Mouse (Mus musculus): ENCODE results near the gene Cplx3.

Gene Cplx3

DNA sequence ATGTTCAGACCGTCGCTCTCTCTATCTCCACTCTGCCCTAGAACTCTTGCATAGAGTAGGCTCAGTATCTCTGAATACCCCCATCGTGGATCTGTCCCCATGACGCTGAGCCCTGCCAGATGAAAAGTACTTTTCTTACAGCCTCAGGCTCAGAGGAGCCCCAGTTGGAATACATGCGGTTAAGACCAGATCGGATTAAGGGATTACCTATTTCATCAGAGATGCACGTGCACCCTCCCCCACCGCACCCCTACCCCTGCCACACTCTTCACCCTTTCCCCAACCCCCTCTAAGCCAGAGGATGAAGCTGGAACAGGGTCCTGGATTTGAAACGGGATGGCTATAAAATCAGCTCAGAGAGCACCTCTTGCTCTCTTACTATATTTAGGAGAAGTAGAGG lies 578 bp downstream of the Cplx3 start:
- no peak for ATAC-seq (ENCODE audit: insufficient number of reproducible peaks, low FRiP score, low TSS enrichment)

DNA sequence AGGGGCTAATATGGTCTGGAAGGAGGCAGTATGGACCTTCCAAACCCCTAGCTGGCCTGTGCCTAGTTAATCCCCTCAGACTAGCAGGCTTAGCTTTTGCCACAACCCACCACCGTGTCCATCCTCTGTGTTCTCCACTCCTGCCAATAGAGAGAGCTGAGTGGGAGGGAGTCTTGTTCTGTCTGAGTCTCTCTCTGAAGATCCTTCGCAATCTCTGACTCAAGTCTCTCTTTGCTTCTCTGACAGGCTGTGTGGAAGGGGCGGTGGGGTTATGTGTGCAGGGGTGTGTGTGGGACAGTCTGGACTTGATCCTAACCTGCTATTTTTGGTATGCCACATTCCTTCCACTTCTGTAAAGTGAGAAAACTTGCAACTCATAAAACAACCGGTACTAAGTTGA lies 1.2 kb downstream of the Cplx3 start:
- ATAC-seq (ENCODE audit: insufficient number of reproducible peaks, low FRiP score, low TSS enrichment): no peak

DNA sequence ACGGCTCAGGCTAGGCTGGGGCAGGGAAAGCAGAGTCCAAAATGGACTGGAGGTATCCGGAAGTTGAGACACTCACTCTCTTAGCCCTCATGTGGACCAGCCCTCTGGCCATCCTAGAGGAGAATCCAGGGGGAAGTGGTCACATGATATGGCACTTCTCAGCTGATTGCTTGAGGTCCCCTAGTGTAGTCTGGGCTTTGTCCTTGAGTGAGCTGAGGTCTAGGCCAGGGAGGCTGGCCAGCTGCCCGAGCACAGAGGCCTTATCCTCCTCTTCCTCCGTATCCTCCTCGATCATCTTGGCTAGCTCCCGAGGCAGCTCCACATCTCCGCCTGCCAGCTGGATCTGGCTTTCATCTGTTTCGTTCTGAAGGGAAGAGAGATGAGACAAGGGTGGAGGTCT lies 4.0 kb downstream of the Cplx3 start:
- no peak for ATAC-seq (ENCODE audit: insufficient number of reproducible peaks, low FRiP score, low TSS enrichment)

DNA sequence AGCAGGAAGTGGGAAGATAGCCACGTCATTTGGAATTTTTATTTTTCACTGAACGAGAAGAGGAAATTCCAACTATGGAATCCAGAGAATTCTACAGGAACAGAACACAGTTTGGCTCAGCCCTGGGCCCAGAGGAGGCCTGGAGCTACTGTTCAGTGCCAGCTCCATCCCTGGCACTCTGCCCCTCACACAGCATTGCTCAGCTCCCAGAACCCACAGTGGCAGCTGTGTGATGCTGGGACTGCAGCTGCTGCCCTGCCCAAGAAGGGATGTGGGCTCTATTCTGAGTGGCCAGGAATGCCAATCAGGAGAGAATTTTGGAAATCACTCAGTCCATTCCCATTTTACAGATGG lies 4.8 kb downstream of the Cplx3 start:
- no peak for ATAC-seq (ENCODE audit: insufficient number of reproducible peaks, low FRiP score, low TSS enrichment)

DNA sequence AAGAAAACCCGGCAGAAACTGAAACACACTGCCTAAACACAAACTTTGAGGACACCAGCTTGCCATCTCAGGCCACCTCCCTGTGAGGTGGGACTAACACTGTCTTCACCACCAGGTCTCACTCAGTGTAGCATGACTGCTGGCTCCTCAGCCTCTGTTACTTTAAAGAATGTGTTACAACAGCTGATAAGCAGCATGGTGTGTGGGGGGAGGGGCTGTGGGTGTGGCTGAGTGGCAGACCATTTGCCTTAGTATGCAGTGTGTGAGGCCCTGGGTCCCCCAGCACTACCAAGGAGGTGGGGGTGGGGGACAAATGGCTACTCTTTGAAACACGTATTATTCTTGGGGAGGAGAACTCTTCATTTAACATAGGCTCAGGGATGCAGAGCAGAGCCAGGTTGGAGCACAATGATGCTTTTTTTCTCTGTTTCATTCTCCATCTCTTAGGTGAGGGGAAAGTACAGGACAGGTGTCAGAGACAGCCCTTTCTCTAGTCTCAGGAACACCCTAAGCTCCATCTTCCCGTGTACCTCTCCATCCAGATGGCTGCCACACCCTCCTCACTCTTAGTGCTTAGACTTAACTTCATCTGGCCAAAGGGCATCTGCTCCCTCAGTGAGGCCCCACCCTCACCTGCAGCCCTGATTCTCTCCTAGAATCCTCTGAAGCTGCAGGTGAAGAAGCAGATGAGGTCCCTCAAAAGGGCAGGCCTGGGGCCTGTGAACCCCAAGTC lies 5.3 kb downstream of the Cplx3 start:
- no peak for ATAC-seq (ENCODE audit: insufficient number of reproducible peaks, low FRiP score, low TSS enrichment)

DNA sequence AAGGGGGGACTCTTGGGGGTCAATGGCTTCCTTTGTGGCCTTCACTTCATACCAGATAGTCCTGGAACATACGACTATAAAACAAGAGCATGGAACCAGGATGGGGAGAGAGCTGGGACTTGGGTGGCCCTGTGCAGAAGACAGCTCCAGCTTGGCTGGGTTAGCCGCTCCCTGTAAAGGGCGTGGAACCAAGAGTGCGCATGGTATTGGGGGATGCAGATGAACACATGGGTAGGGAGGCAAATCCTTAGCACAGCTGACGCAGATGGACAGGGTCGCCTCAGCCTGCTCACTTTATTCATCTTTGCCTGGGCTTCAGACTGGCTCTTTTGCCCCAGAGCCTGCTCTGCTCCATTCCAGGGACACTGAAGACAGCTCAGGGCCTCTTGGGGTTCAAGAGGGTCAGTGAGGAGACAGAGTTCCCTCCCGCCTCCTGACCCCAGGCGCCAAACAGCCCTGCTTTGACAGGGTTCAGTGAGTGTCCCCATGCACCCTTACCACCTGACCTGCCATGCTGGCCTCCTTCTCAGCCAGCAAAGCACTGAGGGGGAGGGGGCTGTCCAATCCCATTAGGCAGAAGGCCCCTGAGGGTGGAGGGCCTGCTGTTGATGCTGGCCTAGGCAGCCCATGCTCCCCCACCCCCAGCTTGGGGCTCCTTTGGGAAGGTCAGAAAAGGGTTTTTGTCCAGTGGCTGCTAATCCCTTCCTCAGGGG lies 7.1 kb downstream of the Cplx3 start:
- ATAC-seq (ENCODE audit: insufficient number of reproducible peaks, low FRiP score, low TSS enrichment): no peak

DNA sequence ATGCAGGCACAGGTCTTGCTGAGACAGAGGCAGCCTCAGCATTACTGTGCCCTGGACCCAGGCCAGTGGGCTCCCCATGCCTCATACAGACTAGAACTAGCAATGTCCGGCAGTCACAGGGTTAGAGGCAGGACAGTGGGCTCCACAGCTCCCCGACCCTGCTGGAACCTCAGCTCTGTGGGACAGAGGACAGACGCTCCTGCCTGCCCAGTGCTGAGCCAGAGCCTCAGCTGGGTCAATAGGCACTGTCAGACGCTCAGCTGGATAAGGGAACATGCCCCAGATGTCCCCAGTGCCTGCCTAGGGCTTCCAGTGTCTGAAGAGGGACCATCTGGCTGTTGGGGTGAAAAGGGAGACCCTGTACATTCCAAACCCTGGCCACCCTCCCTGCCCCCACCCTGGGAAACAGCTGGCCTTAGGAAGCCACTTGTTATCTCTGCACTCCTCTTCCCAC lies 8.1 kb downstream of the Cplx3 start:
- ATAC-seq (ENCODE audit: insufficient number of reproducible peaks, low FRiP score, low TSS enrichment): no peak

DNA sequence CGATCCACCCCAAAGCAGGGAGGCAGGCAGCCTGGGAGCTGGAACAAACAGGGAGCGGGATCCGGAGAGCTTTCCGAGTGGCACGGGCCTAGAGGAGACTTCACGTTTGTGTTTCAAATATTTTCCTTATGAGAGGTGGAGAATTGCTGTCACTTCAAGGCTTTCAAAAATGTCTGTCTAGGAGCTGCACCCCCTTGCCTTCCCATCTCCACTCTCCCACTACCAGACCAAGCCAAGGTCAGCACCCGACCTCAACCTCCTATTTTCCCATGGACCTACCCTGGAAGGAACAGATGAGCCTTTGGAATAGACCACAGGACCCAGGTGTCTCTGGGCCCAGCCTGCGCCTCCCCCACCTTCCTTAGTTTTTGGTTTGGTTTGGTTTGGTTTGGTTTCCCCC lies 8.8 kb downstream of the Cplx3 start:
- ATAC-seq (ENCODE audit: insufficient number of reproducible peaks, low FRiP score, low TSS enrichment): no peak

DNA sequence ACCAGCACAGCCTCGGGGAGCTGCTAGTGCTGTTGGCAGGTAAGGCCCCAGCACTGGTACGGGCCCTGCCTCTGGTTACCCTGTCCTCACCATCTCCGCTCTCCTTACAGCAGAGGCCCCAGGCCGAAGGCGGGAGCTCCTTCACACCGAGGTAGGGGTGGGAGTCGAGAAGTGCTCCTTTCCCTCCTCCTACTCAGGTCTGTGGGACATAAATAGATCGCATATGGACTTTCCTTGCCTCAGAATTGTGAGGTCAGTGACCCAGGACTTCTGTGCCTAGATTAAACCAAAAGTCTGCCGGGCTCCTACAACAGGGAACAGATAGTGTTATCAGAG lies 11.9 kb downstream of the Cplx3 start:
- ATAC-seq (ENCODE audit: insufficient number of reproducible peaks, low FRiP score, low TSS enrichment): no peak

DNA sequence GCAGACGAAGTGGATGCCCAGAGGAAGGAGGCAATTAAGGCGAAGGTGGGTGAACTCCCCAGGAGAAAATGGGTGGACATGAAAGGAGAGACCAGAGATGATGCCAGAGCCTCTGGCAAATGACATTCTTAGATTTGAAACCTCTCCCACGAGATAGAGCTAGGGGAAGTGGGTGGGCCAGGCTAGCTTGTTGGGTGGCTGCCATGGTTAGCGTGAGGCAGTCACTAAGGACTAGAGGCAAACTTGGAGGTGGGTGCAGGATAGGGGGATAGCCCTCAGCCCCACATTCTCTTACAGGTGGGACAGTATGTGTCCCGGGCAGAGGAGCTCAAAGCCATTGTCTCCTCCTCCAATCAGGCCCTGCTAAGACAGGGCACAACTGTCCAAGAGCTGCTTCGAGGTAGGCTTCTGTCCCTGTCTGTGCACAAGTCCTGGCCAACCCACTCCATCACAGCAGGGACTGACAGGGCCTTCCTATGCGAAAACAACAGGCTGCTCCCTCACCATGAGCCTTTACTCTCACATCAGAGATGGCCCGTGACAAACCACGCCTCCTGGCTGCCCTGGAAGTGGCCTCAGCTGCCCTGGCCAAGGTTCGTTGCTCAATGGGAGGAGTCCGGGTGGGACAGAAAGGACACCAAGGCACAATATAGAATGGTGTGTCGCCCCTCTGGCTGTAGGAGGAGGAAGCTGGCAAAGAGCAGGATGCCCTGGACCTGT lies 12.5 kb downstream of the Cplx3 start:
- ATAC-seq (ENCODE audit: insufficient number of reproducible peaks, low FRiP score, low TSS enrichment): no peak

DNA sequence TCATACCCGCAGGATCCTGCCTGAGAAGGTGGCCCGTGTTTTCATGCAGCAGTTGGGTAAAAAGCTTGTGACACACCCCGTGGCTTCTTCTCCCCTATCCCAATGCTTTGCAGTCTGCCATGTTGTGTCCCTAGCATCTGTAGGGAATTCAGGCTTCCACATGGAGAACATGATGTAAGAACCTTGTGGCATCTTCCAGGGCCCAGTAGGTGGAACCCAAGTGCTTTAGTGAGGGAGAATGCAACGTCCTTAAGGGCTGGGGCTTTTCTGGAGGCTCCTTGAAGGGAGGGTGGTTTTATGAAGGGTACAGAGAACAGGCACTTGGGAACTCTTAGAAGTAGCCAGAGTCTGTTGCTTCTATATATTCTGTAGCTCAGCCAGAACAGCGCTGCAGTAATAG lies 15.4 kb downstream of the Cplx3 start:
- ATAC-seq (ENCODE audit: insufficient number of reproducible peaks, low FRiP score, low TSS enrichment): no peak

DNA sequence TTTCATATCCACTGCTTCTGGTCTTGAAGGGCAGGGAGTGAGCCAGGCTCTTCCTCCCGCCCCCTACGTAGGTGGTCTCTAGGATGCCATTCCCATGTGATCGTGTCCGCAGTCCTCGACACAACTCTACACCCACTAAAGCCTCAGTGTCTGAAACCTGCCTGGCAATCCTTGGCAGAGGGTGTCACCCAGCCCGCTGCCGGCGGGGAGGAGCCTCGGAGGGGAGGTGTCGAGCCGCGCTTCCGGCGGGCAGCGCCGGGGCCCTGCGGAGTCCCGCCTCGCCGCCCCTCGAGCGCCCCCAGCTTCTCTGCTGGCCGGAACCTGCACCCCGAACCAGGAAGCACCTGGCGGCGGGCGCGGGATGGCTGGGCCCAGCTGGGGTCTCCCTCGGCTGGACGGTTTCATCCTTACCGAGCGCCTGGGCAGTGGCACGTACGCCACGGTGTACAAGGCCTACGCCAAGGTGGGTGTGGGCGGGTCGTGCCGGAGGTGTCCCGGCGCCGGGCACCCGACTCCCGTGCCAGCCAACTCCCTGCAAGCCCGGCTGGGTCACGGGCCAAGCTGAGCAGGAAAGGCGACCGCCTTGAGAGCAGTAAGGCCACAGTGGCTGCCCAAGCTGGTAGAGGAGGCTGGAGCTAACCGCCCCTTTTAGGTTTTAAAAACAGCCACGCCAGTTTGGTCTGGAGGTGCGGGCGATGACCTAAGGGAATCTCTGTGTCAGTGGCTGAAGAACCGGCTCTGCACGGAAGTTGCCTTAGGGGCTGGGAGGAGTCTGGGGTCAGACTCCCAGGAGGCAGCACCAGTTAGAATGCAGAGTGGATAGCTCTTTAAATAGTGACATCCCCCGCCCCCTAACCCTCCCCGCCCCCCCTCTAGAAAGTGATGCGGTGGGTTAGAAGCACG lies 16.6 kb downstream of the Cplx3 start, which contains the start of gene Ulk3:
Gene Ulk3 (plus strand): TSS at position 229 of the 903 bp plus-strand sequence.
- ATAC-seq (ENCODE audit: insufficient number of reproducible peaks, low FRiP score, low TSS enrichment): peak; percentile 69; the same call in 1 of the 2 replicates

DNA sequence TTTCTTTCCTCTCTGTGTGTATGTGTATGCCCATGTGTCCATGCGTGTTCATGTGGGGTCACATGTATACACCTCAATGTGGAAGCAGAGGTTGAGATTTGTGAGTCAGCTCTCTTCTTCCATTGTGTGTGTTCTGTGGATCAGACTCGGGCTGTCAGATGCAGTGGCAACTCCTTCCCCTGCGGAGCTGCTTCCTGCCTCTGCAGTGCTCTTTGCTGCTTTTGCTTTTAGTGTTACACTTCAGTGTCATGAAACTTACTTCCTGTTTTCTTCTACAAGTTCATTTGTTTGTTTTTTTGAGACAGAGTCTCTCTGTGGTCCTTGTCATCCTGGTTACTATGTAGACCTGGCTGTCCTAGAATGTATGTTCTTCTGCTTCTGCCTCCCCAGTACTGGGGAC lies 21.1 kb downstream of the Cplx3 start:
- ATAC-seq (ENCODE audit: insufficient number of reproducible peaks, low FRiP score, low TSS enrichment): no peak

DNA sequence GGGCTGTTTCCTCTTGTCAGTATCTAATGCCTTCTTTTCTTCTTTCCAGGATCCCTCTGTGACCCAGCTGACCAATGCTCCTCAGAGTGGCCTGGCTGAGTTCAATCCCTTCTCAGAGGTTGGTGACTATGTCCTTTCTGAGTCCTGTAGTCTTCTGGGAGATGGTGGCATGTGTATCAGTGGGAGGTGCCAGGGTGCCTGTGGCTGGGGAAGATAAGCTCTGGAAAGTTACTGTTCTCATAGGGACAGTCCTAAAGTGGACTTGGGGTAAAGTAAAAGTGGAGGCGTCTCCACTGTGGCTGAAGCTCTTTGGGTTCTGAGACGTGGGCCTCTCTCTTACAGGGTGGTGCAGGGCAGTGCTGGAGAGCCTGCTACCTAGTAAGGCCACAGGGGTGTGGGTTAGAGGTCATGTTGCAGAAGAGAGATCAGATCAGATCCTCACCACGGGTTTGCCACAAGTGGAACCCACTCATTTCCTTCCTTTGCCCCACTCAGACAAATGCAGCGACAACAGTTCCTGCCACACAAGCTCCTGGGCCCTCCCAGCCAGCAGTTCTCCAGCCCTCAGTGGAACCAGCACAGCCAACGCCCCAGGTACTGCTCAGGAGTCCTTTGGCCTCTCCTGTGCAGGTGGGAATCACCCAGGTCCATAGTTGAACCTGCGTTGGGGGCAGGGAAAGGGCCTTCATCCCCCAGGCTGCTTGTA lies 28.8 kb downstream of the Cplx3 start:
- no peak for ATAC-seq (ENCODE audit: insufficient number of reproducible peaks, low FRiP score, low TSS enrichment)

DNA sequence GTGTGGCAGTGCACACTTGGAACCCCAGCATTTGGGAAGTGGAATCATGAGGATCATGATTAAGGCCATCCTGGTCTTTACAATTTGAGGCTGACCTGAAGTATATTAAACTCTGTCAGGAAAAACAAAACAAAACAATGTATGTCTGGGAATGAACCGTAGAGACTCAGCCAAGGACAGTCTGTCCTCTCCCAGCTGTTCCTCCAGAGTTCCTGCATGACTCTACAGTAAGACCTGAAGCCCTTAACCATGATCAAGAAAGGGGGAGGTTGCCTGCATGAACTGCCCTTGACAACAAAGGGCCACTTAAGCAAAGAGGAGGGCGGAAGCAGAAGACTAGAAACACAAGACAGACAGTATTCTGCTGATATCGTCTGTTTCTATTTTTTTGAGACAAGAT lies 30.5 kb downstream of the Cplx3 start:
- no peak for ATAC-seq (ENCODE audit: insufficient number of reproducible peaks, low FRiP score, low TSS enrichment)

DNA sequence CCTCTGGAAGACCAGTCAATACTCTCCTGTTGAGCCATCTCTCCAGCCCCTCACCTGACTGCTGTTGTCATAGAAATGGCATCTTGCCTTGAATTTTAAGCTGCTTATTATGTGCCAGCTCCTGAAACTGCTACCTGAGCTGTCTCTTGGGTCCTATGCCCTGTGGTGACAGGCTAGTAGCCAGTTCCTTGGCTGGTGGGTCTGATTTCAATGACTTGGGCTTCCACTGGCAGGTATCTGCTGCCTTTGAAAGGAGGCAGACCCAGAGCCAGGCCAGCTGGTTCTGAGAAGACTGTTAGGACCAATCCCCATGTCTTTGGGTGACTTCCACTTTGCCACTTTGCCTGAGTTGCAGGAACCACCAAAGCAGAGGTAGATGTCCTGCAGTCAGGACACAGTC lies 31.7 kb downstream of the Cplx3 start:
- ATAC-seq (ENCODE audit: insufficient number of reproducible peaks, low FRiP score, low TSS enrichment): no peak

DNA sequence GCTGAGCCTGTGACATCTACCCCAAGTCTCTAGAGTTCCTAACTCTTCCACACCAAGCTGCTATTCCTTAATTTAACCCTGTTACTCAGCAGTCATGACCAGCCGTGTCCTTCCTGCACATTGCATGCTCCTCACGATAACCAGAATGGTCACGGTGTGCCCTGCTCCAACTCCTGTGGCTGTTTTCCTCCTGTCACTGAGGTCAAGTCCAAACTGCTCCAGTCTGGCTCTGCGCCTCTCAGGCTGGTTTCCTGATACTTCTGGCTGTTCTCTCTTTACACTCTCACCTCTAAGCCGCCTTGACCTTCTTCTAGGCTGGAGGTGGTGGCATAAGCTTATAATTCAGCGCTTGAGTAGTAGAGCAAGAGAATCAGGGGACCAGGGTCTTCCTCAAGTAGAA lies 37.6 kb downstream of the Cplx3 start:
- no peak for ATAC-seq (ENCODE audit: insufficient number of reproducible peaks, low FRiP score, low TSS enrichment)

DNA sequence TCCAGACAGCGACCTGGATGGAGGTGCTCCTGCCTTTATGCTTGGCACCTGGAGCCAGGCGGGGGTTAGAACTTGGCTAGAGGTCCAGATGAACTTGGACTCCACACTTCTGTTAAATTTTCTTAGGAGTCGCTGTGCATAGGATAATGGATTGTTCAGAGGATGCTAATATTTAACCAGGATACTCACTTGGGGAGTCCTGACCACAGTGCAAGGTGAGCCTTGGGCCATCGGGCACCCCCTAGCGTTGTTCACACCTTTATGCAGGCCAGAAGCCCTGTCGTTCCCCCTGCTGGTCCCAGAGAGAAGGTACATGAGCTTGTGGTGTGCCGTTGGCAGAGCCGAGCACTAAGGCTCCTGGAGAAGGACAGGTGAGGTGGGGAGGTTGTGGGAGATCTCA lies 39.2 kb downstream of the Cplx3 start:
- ATAC-seq (ENCODE audit: insufficient number of reproducible peaks, low FRiP score, low TSS enrichment): no peak

DNA sequence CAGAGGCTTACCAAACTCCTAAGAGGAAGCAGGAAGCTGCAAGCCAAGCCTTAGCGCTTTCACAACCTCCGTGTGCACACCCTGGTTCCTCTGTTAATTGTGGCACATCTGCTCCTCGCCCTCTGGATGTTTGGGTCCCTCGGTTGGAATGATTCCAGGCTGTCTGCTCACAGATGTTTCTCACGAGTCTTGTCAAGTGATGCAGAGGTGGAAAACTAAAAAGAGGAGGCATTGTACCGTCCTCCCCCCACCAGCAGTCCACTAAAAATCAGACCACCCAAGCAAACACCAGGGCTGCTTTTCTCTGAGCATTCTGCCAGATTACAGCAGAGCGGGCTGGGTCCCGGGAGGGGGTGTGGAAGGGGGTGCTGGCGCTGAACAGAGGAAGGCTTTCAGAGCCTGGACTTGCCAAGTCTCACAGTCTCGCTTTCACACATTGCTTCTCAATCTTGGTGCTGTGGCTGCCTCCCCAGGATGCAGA lies 40.3 kb downstream of the Cplx3 start:
- ATAC-seq (ENCODE audit: insufficient number of reproducible peaks, low FRiP score, low TSS enrichment): no peak

DNA sequence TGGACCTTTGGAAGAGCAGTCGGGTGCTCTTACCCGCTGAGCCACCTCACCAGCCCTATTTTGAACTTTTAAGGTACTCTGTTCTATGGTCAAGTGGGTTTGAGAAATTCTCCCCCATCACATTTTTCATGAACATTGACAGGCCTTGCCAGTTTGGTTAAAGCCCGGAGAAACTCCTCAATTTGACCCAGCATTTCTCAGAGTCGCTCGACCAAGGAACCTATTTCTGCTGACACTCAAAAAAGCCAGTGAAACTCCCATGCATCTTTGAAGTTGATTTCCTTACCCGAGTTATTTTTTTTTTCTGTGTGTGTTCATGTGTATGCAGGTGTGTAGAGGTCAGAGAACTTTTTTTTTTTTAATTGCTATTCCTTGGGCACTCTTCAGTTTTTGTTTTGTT lies 41.5 kb downstream of the Cplx3 start:
- no peak for ATAC-seq (ENCODE audit: insufficient number of reproducible peaks, low FRiP score, low TSS enrichment)
